Mouse (Mus musculus): ENCODE data around the gene Psd4.

The Psd4 gene

DNA sequence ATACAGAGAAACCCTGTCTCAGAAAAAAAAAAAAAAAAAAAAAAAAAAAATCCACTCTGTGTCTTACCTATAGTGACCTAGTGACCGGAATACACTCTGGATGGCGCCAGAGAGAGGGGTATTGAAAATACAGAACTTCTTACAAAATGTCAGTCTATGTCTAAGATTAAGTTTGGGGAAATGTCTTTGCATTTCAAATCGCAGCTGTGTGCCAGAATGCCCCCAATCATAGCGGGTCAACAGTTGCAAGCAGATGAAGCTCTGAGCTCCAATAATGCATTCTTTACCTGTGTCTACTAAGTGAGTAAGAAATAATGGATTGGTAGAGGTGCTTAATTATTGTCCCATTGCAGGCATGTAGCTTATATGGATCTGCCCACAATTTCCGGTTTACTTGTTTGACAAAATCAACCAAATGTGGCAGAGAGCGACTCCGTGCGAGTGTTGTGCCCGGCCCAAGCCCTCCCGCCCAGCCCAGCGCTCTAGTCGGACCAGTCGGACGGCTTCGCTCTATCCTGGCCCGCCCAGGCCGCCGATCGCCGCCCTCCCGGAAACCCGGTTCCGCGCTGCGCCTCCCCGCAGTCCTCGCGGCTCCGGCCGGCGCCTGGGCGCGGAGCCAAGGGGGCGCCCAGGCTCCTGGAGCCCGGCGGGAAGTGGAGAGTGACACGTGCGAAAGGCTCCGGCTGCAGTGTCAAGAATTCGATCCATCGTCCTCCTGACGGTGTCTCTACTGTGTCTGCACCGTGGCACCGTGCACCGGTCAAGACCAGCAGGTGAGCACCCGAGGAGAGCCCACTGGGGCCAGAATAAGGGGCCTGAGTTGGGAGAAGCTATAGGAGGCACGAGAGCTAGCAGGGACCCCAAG lies at the start of gene Psd4:
Gene Psd4 (plus strand): TSS at position 551 of the 865 bp plus-strand sequence.
- no peaks in the 10 kb centered on the region for H3K9me3 ChIP-seq (ENCODE audit: low read length)
- peaks cover 4% of the 10 kb centered on the region; the same call in 1 of the 2 replicates for H3K4me1 ChIP-seq (replicated peaks; ENCODE audit: low read depth, low read length)
- TF ChIP-seq NANOG (IDR thresholded peaks at IDR 0.05; ENCODE audit: borderline replicate concordance, low read length) = no peak
- TF ChIP-seq CTCF (conservative IDR thresholded peaks at IDR 0.05; ENCODE audit: low read length) = peak; percentile 10; the same call in 1 of the 2 replicates
- peak within 1 kb of the TSS; percentile 65 for H3K4me3 ChIP-seq (replicated peaks; ENCODE audit: low read length)
- no peaks in the 10 kb centered on the region for H3K36me3 ChIP-seq (ENCODE audit: insufficient read depth, low read length)
- H3K27me3 ChIP-seq (ENCODE audit: insufficient read depth, low read length) = peaks cover 41% of the 10 kb centered on the region

DNA sequence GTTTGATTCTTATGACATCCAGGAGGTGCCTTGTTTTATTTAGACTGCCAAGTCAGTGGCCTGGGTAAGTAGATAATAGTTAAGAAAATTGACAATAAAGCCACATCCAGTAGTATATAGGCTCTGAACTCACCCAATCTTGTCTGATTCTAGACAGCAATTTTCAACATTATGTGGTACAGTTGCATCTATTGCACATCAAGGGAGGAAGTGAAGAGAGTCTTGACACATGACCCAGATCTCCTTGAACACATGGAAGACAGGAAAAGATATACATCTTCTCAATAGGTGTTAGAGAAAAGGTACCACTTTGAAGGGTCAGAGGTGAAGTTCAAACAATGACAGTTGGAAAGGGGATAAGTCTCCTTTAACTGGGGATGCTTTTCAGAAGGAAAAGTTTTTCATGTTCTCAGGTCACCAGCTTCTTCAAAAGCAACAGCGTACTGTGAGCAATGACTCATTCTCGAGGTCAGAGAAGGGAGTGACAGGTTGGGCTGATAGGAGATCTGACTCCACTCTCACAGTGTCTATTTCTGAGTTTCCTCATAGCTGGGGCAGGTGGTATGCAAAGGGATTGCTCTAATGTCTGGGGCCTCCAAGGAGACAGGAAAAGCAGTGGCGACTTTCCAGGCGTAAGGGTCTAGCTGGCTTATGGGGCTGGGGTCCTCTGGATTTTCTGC lies 49.3 kb upstream of the Psd4 start:
- no peak for TF ChIP-seq CTCF (conservative IDR thresholded peaks at IDR 0.05; ENCODE audit: low read length)
- no peaks in the 10 kb centered on the region for H3K4me1 ChIP-seq (replicated peaks; ENCODE audit: low read depth, low read length)
- H3K9me3 ChIP-seq (ENCODE audit: low read length) = peaks cover 7% of the 10 kb centered on the region; the same call in 1 of the 2 replicates
- no peaks in the 10 kb centered on the region for H3K27me3 ChIP-seq (ENCODE audit: insufficient read depth, low read length)
- H3K4me3 ChIP-seq (replicated peaks; ENCODE audit: low read length) = no peak overlapping the region
- no peaks in the 10 kb centered on the region for H3K36me3 ChIP-seq (ENCODE audit: insufficient read depth, low read length)

DNA sequence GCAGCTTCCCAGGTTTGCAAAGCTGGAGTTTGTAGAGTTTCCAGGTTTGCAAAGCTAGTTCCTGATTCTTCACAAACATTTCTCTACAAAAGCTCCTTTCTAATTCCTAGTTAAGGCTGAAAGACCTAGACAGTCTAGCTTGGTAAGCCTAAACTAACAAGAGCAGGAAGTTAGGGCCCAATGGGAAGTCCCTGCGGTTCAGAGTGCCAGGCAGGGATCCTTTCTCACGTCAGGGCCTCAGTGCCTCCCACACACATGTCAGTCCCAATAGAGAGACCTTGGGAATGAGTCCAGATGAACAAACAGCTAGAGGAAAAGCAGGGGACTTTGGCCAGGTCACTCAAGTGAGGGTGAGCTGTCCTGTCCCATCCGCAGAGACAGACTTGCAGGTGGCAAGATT lies 32.0 kb upstream of the Psd4 start:
- no peak for TF ChIP-seq POU5F1 (IDR thresholded peaks at IDR 0.05; ENCODE audit: borderline replicate concordance, low read length)
- TF ChIP-seq NANOG (IDR thresholded peaks at IDR 0.05; ENCODE audit: borderline replicate concordance, low read length) = no peak
- no peak for TF ChIP-seq CTCF (conservative IDR thresholded peaks at IDR 0.05; ENCODE audit: low read length)
- Histone ChIP-seq H3K4me1 (replicated peaks; ENCODE audit: low read depth, low read length) (no peaks in the 10 kb centered on the region), H3K27me3 (ENCODE audit: insufficient read depth, low read length) (no peaks in the 10 kb centered on the region), H3K36me3 (ENCODE audit: insufficient read depth, low read length) (no peaks in the 10 kb centered on the region), H3K4me3 (replicated peaks; ENCODE audit: low read length) (no peak overlapping the region), H3K9me3 (ENCODE audit: low read length) (peaks cover 5% of the 10 kb centered on the region; the same call in 1 of the 2 replicates)

DNA sequence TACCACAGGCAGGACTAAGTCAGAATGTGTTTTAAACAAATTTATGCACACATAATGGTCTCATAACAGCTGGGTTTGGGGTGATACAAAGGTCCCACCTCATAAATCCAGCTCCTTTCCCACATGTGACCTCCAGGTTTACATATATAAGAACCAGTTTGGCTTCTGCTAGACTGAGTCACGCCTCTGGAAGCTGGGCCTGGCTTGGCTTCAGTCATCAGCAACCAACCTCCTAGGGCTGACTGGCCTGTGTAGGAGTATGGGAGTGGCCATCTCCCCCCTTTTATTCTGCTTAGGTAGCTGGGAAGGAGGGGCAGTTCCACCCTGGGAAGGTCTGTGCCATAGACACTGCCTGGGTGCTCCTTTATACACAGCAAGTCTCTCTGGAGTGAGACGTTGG lies 30.8 kb upstream of the Psd4 start, which contains the start of gene Il1rn:
Gene Il1rn (plus strand): TSS at position 309 of the 400 bp plus-strand sequence.
- Histone ChIP-seq H3K27me3 (ENCODE audit: insufficient read depth, low read length) (no peaks in the 10 kb centered on the region), H3K4me3 (replicated peaks; ENCODE audit: low read length) (no peak within 1 kb of the TSS)
- TF ChIP-seq NANOG (IDR thresholded peaks at IDR 0.05; ENCODE audit: borderline replicate concordance, low read length) = no peak
- TF ChIP-seq POU5F1 (IDR thresholded peaks at IDR 0.05; ENCODE audit: borderline replicate concordance, low read length) = no peak
- TF ChIP-seq CTCF (conservative IDR thresholded peaks at IDR 0.05; ENCODE audit: low read length) = no peak

DNA sequence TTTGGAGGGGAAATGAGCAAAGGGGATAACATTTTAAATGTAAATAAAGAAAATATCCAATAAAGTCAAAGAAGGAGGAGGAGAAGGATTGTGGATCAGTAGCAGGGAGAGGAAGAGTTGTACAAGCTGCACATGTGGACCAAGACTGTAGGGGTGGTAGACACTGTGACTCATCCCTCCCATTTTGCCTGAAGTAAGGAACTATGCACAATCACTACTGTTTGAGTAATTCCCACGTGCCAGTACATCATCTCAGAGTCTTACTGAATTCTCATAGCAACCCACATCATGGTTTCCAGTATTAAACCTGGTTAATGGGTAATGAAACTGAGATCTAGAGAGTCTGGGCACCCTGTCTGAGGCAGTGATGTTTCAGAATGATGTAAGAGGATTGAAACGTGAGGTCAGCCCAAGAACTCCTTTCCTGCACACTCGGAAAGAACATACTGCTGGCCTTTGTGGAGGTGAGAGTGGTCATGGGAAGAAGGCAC lies 25.9 kb upstream of the Psd4 start:
- Histone ChIP-seq H3K36me3 (ENCODE audit: insufficient read depth, low read length) (no peaks in the 10 kb centered on the region), H3K9me3 (ENCODE audit: low read length) (no peaks in the 10 kb centered on the region), H3K4me3 (replicated peaks; ENCODE audit: low read length) (no peak overlapping the region), H3K4me1 (replicated peaks; ENCODE audit: low read depth, low read length) (peaks cover 8% of the 10 kb centered on the region), H3K27me3 (ENCODE audit: insufficient read depth, low read length) (no peaks in the 10 kb centered on the region)
- TF ChIP-seq CTCF (conservative IDR thresholded peaks at IDR 0.05; ENCODE audit: low read length) (no peak), NANOG (IDR thresholded peaks at IDR 0.05; ENCODE audit: borderline replicate concordance, low read length) (no peak), POU5F1 (IDR thresholded peaks at IDR 0.05; ENCODE audit: borderline replicate concordance, low read length) (no peak)

More for the DNA sequence above, 30.8 kb upstream of the Psd4 start, which contains the start of gene Il1rn:
- Histone ChIP-seq H3K9me3 (ENCODE audit: low read length) (0 out of 2 replicates have a peak, but pooled peaks cover under 1% of the 10 kb centered on the region), H3K36me3 (ENCODE audit: insufficient read depth, low read length) (no peaks in the 10 kb centered on the region), H3K4me1 (replicated peaks; ENCODE audit: low read depth, low read length) (no peaks in the 10 kb centered on the region)

DNA sequence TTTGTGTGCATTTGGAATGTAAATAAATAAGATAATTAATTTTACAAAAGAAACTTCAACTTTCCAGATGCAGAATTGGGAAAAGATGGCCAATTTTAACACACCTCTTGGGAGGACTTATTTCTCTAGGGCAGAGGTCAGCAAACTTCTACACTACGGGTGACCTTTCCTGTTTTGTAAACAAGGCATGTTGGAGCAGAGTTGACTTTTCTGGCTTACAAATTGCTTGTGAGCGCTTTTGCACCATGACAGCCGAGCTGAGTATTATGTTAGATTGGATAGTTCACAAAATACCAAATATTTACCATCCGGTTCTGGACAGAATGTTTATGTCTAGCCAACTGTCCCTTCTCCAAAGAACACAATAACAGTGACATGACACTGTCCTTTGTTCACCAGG lies 22.8 kb upstream of the Psd4 start:
- H3K4me1 ChIP-seq (replicated peaks; ENCODE audit: low read depth, low read length) = peaks cover 8% of the 10 kb centered on the region
- TF ChIP-seq NANOG (IDR thresholded peaks at IDR 0.05; ENCODE audit: borderline replicate concordance, low read length) (no peak), CTCF (conservative IDR thresholded peaks at IDR 0.05; ENCODE audit: low read length) (no peak), POU5F1 (IDR thresholded peaks at IDR 0.05; ENCODE audit: borderline replicate concordance, low read length) (no peak)
- H3K9me3 ChIP-seq (ENCODE audit: low read length) = no peaks in the 10 kb centered on the region
- H3K27me3 ChIP-seq (ENCODE audit: insufficient read depth, low read length) = no peaks in the 10 kb centered on the region
- H3K36me3 ChIP-seq (ENCODE audit: insufficient read depth, low read length) = no peaks in the 10 kb centered on the region
- no peak overlapping the region for H3K4me3 ChIP-seq (replicated peaks; ENCODE audit: low read length)

DNA sequence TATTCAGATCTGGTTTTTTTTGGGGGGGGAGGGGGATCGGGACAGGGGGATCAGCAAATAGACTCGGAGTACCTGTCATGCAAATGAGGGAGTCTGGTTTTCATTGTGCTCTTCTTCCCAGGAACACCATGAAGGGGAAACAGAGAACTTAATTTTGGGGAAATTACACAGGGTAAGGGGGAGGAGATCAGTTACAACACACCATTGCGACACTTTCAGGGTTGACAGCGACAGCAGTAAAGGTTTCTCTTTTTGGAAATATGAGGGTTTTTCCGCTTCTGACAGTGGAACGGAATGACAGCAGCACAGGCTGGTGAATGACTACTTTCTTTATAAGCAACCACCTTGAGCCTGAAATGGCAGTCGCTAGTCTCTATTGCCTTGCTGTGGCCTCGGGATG lies 22.3 kb upstream of the Psd4 start:
- Histone ChIP-seq H3K36me3 (ENCODE audit: insufficient read depth, low read length) (no peaks in the 10 kb centered on the region), H3K27me3 (ENCODE audit: insufficient read depth, low read length) (no peaks in the 10 kb centered on the region), H3K4me3 (replicated peaks; ENCODE audit: low read length) (no peak overlapping the region), H3K4me1 (replicated peaks; ENCODE audit: low read depth, low read length) (peaks cover 8% of the 10 kb centered on the region), H3K9me3 (ENCODE audit: low read length) (no peaks in the 10 kb centered on the region)
- TF ChIP-seq POU5F1 (IDR thresholded peaks at IDR 0.05; ENCODE audit: borderline replicate concordance, low read length) = no peak
- no peak for TF ChIP-seq NANOG (IDR thresholded peaks at IDR 0.05; ENCODE audit: borderline replicate concordance, low read length)
- TF ChIP-seq CTCF (conservative IDR thresholded peaks at IDR 0.05; ENCODE audit: low read length) = no peak

DNA sequence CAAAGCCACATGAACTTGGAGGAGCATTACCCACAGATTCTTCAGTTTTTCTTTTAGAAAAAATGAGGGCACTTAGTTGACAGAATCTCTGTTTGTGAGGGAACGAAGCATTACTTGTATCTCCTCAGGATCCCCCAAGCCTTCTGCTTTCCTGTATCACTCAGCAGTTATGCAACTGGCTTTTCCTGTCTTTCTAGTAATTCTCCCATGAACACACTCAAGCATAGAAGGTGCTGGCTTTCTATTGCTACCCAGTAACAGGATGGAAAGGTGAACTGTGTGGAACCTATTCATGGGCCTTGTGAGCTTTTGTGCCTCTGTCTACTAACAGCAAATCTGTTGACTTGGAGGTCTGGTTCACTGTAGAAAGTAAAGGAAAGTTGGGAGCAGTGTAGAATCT lies 19.5 kb upstream of the Psd4 start:
- H3K36me3 ChIP-seq (ENCODE audit: insufficient read depth, low read length) = no peaks in the 10 kb centered on the region
- TF ChIP-seq POU5F1 (IDR thresholded peaks at IDR 0.05; ENCODE audit: borderline replicate concordance, low read length) (no peak), NANOG (IDR thresholded peaks at IDR 0.05; ENCODE audit: borderline replicate concordance, low read length) (no peak), CTCF (conservative IDR thresholded peaks at IDR 0.05; ENCODE audit: low read length) (no peak)
- no peaks in the 10 kb centered on the region for H3K9me3 ChIP-seq (ENCODE audit: low read length)
- H3K4me3 ChIP-seq (replicated peaks; ENCODE audit: low read length) = no peak overlapping the region
- H3K4me1 ChIP-seq (replicated peaks; ENCODE audit: low read depth, low read length) = peaks cover 8% of the 10 kb centered on the region
- H3K27me3 ChIP-seq (ENCODE audit: insufficient read depth, low read length) = no peaks in the 10 kb centered on the region

Measured in E14TG2a.4 (cell line).